Mouse (Mus musculus) liver, embryonic 14.5 days (tissue): ENCODE results near the gene Fam234b.

Experiments used
- CTCF ChIP-seq: IDR thresholded peaks from 2 replicates; pipeline ENCODE4 v1.5.1; 2016; ENCODE audit warnings: antibody characterized with exemption, low read depth, control low read depth
- EP300 ChIP-seq: IDR thresholded peaks from 2 replicates; pipeline ENCODE4 v1.6.1; 2016; ENCODE audit warnings: antibody characterized with exemption, low read depth

- TF ChIP-seq CTCF (no peak), EP300 (no peak)
These were observed 74.0 kb downstream of the Fam234b start for GRCm38 (mm10) chr6:135271761-135272160.
